Mouse (Mus musculus) urinary bladder, adult 18-20 months (tissue): ENCODE results near the gene Smpd3.

Experiments
- DNase-seq, 2 experiments: peaks; one replicate each; pipeline ENCODE4 v3.0.0; 2022; ENCODE audit warnings: low spot score in 2 of 2, mixed read lengths in 2 of 2

The Smpd3 gene

DNA sequence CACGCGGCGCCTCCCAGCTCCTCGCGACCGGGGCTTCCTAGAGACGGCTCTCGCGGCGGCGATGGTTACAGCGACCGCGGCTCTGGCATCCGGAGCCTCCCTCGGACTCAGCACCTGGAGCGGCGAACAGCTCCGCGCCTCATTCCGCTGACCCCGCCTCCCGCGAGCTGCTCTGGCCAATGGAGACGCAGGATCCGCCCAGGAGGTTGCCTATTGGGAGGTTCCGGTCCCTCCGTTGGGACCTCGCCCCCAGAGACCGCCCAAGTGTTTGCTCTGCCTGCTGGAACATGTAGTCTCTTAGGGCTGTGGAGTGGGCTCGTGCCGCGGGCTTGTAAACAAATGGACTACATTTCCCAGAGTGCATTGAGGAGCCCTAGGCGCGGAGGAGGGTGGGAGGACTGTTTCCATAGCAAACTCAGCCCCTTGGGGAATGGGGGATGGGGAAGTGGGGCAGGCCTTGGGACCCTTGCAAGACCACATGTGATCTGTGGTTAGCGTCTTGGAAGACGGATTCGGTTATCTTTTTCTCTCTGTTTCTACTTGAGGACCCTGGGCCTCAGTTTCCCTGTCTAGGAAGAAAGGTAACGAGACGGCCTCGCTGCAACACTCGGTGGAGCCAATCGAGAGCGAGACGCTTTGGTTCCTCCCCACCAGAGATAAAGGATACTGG is at the start of gene Smpd3:
TSS of gene Smpd3 (minus strand) at position 137 of the 670 bp plus-strand sequence.
- peak; percentile 94 to 98 for DNase-seq

DNA sequence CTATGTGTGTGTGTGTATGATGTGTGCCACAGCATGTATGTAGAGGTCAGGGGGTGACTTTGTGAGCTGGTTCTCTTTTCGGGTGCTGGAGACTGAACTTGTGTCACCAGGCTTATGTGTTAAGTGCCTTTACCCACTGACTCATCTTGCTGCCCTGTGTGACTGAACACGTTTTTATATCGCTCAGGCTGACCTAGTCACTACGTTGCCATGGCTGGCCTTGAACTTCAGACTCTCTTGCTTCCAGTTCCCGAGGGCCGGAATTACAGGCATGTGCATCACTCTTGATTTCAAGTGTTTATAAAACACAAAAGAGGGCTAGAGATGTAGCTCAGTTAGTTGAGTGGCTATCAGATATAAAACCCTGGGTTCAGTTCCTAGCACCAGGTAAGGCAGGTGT is 43.2 kb upstream of the Smpd3 start:
- DNase-seq: no peak

DNA sequence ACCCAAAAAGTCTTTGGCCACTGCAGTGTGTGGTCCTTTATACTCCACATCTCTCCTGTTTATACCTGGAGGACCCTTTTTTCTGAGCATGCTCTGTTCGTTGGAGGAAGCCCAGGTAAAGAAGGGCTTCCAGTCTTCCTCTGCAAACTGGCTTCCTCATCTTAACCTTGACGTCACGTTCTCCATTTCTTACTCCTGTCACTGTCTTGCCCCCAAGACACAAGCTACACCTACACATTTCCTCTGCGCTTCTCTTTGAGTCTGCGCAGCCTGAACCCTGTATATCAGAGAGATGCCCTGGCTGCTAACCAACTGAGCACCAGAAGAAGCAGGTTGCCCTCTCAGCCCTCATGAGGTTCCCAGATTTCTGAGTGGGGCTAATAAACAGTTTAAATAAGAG is 41.6 kb upstream of the Smpd3 start:
- DNase-seq: no peak

DNA sequence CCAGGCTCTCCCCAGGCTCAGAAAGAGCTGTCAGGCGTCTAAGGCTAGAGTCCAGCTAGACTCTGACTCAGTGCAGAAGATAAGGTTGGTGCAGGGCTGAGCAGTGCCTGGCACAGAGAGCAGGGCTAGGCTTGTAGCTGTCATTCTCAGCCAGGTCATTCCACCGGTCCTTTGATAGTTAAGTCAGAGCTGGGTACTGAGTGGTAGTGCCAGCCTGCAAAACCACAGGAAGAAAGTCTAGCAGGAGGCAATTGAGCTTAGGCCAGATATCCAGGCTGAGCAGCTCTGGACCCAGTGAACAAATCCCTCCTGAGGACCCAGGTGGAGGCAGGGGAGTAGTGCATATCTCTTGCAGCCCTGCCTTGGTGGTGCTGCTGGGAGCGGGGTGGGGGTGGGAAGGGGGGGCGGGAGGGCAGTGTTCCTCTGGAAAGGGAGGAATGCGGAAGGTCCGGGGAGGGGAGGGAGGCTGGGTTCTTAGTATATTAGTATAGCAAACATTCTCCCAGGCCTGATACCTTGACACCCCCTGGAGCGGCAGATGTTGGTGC is 40.8 kb upstream of the Smpd3 start:
- peak; percentile 21 to 49 for DNase-seq

DNA sequence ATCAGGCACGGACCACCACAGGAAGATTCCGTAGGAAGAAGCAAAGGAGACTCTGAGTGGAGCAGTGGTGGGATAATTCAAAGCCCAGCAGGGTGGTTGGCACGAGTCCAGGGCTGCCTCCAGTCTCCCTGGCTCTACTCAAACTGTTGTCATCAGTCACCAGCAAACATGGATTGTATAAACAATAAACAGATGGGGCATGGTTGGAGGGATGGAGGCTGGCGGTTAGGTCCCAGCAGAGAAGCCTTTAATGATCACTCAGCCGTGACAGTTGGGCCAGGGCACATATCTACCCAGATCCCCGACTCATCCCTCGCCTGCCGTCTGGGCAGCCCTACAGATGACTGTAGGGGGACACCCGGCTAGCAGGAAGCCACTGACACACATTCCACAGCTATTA is 39.1 kb upstream of the Smpd3 start:
- DNase-seq: no peak

DNA sequence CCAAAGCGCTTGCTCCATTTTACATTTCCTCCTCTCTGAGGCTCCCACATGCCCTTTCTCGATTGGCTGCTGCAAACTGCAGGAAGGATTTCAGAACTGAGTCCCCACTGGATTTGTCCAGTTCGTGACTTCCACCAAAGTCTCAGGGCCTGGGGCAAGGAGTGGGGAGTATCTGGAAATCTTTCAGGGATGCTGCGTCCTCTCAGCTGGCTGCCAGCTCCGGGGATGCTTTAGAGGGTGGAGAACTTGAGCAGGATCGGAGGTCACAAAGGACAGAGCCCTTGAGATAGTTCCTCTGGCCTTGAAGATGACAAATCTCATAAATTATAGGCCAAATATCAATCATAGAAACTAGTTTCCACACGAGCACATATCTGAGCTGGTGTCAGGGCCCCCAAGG is 38.2 kb upstream of the Smpd3 start:
- DNase-seq: no peak

DNA sequence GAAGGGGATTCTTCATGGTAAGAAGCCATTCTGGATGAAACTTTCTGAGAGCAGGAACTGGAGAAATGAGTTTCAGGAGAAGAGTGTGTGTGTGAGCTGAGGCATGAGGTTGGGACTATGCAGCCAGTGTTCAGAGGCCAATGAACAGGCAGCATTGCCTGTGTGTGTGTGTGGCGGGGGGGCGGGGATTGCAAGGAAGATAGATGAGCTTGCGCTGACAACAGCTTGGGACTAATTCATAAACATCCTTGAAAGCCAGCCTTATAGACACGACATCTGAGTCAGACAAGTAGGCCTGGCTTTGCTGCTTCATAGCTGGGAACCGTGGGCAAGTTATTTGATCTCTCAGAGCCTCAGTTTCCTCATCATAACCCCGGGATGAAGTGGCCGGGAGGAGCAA is 31.3 kb upstream of the Smpd3 start:
- DNase-seq: no peak

DNA sequence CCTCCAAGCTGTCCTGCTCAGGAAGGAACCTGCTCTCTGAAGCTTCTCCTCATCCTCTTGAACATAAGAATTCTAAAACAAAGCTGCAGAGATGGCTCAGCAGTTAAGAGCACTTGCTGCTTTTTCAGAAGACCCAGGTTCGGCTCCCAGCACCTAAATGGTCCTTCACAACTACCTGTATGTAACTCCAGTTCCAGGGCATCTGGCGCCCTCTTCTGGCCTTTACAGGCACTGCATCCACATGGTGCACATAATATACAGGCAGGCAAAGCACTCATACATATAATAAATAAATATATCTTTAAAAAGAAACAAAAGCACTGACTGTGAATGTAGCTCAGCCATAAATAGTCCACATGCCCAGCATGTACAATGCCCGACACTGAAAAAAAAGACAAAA is 30.7 kb upstream of the Smpd3 start:
- no peak for DNase-seq

DNA sequence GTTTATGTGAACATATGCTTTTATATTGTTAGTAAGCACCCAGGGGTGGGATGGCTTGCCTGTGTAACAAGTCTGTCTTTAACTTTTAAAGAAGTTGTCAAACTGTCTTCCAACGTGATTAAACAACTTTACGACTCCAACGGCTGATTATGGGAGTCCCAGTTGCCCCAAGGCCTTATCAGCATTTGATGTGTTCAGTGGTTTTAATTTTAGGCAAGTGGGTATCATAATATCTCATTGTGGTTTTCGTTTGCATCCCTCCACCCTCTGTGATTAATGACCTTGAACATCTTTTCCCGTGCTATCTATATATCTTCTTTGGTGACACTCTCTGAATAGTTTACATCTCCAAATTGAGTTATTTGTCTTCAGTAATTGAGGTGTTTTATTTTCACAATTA is 27.0 kb upstream of the Smpd3 start:
- no peak for DNase-seq

DNA sequence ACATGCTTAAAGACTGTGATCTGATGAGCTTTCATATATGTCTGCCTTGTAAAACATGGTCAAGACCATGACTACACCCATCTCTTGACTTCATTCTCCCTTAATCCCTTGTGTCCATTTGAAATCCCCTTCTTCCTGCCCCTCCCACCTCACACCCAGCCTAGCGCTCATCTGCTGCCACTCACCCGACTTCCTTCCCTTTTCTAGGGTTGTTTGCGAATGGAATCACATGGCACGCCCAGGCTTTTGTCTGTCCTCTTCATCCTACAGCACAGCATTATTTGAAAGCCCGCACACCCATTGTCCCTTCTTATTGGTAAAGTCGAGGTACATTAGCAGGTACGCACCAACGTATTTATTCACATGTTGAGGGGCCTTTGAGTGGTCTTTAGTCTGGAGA is 26.5 kb upstream of the Smpd3 start:
- no peak for DNase-seq

DNA sequence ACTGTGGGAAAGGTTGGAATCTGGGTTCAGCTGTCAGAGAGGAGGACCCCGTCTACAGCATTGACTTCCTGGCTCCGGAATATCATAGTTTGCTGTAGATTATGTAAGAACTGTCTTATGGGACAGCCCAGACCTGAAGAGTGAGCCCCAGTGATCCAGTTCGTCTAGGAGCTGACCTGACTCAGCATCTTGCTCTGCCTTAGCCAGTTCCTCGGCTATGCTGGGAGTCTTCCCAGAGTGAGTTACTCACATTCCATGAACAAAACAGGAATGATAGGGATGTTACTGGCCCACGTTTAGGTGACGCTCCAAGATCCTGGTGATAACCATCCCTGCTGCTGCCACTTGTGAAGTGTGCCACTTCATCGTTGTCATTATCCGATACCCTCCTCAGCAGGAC is 25.5 kb upstream of the Smpd3 start:
- DNase-seq: peak in 1 of 2 experiments; percentile 16

DNA sequence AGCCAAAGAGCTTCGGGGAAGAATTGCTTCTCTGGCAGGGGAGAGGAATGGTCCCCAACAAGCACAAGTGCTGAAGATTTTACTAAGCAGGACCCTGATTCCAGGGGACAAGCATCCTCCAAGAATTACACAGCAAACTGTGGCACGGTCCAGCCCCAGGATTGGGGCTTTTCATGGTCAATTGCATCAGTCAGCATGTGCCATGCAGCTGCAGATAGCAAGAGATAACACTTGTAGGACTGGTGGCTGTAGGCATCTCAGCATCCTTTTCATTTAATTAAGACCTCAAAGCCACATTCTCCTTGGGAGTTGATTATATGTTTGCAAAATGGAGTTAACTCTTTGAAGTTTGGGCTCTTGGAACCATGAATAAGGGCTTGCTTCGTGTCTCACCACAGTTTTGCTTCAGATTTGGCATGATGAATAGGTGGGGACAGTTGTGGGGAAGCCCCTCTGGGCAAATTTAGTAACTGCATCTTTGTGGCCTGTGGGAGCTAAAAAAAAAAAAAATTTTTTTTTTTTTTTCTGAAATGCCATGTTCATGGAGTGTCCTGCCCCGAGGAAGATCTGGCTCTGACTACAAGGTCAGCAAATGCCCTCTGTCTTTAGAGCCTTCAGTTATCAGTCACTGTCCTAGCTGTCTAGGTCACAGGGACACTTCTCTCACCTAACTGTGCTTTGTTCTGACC is 22.0 kb upstream of the Smpd3 start:
- DNase-seq: no peak

DNA sequence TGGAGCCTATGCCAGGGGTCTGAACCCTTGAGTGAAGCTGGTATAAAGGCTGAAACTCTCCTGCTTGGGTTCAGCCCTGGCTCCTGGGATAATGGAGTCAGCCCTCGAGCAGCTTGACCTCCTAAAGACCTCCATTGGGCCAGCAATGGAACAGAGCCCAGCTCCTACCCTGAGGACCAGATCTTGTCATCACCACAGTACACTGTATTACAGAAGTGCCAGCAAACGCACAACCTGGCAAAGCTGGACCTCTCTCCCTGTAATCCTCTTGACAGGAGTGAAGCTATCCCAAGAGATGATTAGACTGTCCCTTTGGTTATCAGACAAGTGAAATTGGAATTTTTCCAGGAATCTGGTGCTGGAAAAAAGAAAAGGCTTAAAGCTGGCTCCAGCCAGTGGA is 13.3 kb upstream of the Smpd3 start:
- DNase-seq: no peak

DNA sequence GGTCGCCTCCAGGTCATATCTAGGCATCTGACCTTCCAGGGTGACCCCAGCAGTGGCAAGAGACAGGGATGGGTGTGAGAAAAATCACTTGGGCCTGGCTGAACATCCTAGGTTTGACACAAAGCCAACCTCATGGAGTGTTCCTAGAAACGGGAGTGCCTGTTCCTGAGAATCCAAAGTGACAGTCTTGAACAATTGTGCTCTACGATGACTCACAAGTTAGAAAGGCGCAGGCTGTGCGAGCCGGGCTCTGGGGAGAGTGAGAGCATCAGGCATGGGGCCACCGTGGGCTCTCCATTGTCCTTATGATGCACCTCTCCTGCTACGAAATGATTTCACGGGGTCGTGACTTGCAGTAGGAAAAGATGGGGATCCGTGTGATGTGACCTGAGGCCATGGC is 11.6 kb upstream of the Smpd3 start:
- no peak for DNase-seq

DNA sequence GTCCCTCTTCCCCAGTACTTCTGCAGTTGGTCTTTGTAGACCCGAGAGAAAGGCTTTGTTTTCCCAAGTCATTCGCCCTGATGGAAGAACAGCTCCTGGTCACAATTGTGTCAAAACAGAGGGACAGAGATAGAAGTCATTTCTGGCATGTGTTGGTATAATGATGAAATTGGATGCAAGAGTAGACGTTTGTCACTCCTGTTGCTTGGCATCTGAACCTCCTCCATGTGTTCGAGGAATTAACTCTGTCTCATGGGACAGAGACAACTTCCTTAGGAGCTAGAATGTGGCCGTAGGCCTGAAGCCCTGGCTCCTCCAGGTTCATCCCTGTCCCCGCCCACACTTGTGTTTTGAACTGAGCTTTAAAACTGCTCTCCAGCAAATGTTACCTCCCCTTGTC is 8.3 kb upstream of the Smpd3 start:
- no peak for DNase-seq

DNA sequence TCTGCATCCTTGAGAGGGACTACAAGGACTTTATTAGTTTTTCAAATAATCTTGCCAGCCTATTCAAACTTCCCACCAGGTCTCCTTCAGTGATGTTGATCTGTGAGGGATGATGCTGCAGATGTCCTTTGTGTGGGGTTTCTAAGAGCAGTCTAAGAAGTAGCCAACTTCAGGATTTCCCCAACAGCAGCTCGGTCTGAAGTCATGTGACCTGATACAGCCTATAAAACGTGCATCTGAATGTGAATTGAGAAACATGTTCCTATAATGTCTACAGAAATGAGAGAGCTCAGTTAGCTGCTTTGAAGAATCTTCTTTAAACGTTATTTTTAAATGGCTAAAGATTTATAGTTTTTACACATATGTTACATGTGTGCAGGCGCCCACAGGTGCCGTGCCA is 5.7 kb upstream of the Smpd3 start:
- DNase-seq: no peak

DNA sequence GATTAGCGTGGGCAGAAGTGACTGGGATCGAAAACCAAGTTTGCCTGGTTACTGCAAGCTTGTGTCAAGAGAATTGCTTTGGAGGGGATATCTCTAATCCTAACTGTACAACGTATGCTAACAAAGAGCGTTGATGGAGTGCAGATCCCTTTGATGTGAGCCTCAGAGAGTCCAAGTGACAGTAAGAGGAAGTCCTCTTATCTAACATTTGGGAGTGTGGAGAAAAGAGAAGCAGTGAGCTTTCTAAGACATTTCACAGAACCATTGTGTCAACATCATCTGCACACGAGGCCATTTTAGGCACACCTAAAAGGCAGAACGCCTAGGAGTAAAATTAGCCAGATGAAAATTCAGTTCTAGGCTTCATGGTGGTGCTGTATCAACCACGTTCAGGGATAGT is 5.0 kb upstream of the Smpd3 start:
- no peak for DNase-seq

DNA sequence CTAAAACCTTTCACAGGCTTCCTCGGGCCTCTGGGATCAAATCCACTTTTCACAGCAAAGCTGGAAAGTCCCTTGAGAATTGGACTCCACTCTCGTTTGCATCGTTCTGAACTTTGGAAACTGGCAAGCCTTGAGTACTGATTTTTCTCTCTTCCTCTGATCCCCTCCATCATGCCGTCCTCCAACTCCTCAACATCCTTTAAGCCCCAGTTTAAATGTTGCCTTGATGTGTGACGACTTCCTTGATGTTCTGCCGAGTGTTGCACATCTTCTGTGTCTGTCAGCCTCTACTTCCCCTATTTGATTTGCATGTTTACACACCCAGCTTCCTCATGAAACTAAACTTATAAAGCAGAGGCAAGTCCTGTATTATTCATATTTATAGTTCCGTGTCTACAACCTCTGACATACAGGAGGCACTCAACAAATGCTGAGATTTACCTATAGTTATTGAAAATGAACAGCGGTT is 987 bp upstream of the Smpd3 start:
- no peak for DNase-seq

DNA sequence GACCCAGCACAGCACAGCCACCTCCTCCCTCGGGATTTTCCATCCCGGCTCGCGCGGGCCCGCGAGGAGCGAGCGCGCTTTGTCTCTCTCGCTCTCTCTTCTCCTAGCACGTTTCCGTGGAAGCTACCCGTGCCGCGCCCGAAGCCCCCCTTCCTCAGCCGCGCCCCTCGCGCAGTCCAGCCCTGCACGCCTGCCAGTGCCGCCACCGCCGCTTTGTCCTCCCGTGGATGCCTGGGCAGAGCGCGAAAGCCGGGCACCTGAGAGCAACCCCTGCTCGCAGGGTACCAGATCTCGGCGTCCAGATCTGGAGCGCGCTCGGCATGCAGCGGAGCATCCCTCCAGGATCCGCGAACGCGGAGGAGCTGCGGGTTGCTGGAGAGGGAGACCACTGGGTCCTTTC is 1.2 kb downstream of the Smpd3 start:
- DNase-seq: no peak

DNA sequence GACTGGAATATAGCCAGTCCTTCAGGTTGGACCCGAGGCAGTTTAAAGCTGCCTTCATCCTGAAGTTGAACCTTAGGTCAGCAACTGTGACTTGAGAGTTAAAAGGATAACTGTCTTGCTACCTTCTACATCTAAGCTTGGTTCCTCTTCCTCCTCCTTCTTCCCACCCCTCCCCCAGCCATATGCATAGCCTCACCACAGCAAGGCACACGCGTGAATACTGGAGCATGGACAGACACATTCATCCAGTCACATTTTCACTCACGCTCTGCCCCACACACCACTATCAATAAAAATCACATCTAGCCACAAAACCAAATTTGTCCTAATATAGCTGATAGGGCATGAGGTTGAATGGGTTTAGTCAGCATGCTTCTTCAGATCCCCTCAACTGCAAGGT is 1.8 kb downstream of the Smpd3 start:
- no peak for DNase-seq

DNA sequence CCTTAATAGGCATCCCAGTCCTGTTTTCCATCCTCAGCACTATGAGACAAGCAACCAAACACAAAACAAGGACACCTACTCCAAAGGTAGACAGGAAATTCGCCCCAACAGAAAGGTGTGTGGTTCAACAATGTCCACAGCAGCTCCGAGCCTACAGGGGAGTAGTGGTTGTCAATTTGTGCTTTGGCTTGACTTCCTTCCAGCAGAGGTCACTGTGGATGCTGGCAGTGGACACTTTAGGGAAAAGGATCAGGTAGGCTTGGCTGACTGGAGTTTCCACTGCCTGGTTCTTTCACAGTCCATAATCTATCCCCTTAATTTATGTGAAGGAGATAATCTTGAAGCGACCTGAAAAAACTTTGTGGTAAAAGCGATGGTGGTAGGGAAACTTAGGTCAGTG is 2.6 kb downstream of the Smpd3 start:
- DNase-seq: no peak

DNA sequence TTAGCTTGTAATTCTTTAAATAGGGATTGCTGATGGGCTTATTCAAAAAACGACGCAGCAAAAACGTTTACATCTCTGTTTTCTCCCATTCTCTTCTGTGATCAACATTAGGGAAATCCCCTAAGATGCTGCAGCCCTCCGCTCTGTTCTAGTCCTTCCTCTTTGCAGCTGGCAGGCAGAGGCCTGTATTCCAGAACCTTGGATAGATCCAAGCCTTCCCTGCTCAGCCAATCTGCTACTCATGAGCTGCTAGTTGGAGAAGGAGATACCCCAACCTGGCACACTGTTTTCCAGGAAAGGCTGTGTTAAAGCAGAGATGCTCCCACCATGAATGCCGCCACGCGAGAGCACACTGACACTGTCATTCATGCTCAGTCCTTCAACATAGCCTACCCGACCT is 4.4 kb downstream of the Smpd3 start:
- DNase-seq: no peak

DNA sequence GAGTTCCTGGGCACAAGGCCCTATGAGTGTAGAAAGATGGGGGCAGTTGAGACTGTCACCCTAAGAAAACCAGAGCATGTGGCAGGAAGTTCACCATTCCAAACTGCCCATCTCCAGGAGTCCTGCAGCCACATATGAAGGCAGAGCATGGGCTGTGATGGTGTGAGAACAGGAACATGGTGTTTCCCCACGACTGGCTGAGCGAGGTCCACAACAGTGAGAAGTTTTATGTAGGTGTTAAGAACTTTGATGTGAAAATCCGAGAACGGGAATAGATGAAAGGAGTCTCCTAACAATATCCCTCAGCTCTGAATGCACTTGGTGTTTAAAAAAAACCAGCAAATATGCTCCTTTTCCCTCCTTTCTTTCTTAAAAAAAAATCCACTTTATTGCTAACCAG is 5.3 kb downstream of the Smpd3 start:
- no peak for DNase-seq
